Mouse (Mus musculus) testis, postnatal 14 days (tissue): ENCODE measurements around the gene Elmo1.

Experiments used
- DNase-seq: peaks from one replicate; pipeline ENCODE4 v3.0.0; 2021; ENCODE audit warnings: low spot score

Elmo1 gene

DNA sequence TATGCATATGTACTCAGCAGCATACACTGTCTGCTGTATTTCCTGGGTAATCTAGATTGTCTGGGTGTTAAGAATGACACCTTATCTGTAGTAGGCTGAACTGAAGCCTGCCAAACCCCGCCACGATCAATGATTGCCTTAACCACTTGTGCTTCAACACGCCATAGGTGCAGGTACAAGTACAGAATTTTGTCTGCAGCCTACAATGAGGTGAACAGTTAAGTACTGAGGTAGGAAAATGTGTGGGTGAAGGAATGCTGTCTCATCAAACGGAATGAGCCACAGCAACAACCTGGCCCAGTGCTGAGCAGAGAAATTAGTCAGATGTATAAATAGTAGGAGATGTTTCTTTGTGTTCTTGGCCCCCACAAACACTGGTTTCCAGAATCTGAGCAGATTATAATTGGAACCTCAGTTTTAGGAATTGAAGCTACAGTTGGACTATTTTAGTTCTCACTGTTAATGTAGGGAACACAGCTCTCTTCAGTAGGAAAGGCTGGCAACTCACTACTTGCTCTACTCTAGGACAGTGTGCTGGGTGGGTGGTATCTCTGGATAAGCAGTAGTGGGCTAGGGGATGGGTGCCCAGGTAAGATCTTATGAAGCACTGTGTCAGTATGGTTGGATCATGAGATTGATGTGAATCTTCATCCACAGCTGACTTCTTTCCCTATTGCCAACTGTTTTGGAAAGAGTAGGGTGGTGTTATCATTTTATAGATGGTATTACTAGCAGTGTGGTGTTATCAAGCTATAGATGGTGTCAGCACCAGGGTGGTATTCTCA lies 4.7 kb downstream of the Elmo1 start:
- no peak for DNase-seq

GRCm38 (mm10) chr13:20097006-20097617 lies 6.7 kb downstream of the Elmo1 start:
- DNase-seq, result no peak

DNA sequence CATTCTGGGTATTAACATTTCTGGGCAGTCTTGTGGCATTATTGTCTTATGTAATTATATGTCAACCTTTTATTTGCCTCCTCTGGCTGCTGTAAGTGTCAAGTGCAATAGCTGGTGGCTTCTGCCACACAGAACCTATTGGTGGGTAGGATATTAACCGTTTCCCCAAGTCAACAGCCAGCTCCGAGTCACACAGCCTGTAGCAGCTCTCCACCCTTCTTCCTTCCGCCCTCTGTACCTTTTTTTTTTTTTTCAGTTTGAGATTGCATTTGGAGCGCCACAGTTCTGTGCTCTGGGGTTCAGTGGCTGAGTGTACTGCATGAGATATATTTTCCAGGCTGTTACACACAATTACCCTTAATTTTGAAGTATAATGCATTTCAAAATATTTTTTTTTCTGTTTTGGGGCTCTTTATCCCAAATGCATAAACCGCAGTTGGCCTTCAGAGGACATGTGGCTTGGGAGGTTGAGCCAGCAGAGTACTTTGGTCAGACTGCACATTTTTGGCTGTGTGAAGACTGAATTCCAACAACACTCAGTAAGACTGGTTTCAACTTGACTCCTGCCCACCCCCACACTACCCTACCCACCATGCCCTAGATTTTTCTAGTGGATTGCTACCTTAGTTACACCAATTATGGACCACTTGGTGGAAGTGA lies 7.7 kb downstream of the Elmo1 start:
- no peak for DNase-seq

- no peak for DNase-seq
These were observed 8.2 kb downstream of the Elmo1 start for GRCm38 (mm10) chr13:20098594-20098965.

DNA sequence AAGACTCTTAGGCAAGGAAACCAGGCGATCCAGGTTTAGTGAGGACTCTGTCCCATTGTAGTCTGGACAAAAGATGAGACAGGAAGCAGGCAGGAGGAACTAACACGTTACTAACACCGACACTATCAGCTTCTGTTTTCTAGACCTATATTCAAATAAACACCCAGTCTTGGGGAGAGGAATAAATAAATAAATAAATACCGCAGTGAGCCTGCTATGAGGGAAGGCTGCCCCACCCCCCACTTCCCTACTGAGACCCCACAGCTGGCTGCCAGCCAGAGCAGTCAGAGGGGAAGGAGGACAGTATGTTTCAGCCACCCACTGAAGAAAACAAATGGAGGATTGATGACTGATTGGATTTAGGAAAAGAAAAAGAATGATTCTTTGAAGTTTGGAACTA lies 9.2 kb downstream of the Elmo1 start:
- no peak for DNase-seq

DNA sequence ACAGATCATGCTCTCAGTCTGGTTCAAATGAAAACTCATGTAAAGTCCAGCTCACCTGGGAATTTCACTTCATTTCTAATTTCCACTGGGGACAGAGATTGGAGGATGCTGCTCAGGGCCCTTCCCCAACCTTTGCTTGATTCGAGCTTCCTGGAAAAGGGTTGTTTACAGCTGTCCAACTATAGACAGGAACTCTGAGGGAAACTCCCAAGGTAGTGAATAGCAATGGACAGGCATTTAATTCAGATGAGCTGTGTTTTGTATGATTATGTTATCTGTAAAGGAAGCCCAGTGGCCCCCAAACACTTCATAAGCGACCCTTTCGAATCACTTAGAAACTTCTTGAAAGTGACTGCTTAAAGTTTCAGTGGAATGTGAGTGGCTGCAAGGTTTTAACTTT lies 10.0 kb downstream of the Elmo1 start:
- no peak for DNase-seq

GRCm38 (mm10) chr13:20101691-20102090 lies 11.3 kb downstream of the Elmo1 start:
- no peak for DNase-seq

GRCm38 (mm10) chr13:20104791-20105190 lies 14.4 kb downstream of the Elmo1 start:
- DNase-seq, result no peak

DNA sequence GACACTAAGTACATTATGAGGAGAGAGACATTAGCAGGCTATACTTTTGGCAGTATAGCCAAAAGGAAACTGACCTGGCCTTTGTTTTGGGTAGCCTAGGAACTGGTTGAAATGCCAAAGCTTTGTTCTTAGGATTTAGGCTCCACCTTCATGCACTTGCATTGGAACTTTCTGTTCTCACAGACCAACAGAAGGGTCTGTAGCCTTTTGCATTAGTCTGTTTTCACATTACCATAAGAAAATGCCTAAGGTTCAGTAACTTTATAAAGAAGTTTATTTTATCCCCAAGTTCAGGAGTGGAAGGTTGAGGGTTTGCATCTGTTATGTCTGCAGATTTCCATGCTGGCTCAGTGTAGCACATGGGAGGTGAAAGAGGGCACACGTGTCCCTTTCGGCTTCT lies 15.6 kb downstream of the Elmo1 start:
- no peak for DNase-seq

- DNase-seq, result no peak
These were observed 17.6 kb downstream of the Elmo1 start for GRCm38 (mm10) chr13:20107953-20108498.

DNA sequence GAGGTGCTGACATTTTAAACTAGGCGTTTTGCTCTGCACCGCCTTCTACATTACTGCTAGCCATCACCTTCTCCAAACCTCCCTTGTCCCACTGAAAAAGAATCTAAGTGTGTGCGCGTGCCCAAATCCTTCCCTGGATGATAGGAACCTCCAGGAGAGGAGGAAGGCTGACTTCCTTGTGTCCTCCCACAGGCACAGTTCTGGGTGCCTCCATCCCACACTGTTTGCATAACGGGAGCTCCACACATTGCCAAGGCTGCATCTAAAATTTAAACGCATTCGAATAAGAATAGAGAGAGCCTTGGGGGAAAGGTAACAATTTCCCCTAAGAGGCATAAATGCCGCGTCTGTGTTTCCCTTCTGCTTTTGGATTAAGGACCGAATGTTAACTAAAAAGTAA lies 18.6 kb downstream of the Elmo1 start:
- no peak for DNase-seq

DNA sequence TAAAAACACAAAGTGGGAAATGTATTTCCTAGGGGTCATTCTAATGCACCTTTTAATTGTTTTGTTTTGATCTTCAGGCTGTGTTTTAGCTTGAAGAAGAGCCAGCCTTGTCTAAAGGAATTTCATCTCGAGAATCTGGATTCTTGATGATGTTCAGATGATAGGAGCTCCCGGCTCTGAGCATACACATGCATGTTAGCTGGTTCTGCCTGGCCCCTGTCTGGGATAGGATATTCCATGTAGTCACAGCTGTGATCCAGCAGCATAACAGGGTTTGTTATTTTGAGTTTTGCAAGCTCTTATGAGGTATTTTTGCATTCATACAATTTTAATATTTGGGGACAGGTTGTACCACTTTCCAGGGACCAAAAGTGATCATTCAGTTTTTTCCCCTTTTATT lies 19.1 kb downstream of the Elmo1 start:
- no peak for DNase-seq

DNA sequence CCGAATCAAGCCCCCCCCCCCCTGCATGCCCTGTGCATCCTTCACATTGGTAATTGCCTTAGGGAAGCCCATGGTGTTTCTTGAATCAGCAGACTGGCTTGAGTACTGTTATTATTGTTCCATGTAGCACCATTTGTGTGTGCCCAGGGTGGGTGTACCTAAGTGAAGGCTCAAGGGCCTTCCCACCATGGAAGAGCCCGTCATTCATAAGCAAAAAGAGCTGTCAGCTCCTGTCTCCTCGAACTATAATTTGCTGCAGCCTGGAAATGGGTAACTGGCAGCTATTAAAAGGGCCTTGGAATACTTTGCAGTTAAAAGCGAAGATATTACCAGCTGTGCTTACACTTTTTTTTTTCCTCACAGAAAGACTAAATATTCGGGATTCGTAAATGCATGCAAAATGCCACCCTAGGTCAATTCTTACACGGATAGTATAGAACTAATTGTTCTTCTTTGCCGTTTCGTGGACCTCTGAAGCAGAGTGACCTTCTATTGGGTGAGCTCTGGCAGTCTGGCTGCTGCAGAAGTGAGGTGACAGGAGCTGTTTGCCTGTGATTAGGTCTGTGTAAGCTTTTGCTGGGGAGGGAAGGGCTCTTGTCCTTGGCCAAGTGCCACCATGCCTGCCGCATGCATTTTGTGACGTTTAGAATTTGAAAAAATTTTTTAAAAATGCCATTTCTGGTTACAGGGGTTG lies 19.7 kb downstream of the Elmo1 start:
- DNase-seq, result no peak

DNA sequence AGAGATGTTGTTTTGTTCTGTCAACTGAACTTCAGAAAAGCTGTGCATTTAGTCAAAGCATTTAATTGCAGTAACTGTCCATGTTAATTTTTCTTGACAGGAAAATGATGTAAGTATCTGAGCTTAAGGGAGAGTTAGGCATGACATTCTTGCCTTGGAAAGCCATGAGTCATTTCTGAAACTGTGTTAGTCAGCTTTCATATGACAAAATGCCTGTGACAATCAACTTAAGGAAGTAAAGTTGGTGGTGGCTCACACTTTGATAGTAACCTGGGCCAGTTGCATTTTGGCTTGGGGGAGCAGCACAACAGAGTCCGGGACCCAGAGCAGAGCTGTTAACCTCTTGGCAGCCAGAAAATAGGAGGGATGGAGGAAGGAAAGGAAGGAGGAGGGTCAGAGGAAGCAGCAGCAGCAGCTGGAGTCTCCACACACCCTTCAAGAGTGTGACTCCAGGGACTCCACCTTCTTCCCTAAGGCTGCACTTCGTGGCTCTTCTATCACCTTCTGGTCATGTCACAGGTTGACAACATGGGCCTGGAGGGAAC lies 20.9 kb downstream of the Elmo1 start:
- DNase-seq, result no peak

- DNase-seq, result no peak
These were observed 24.9 kb downstream of the Elmo1 start for GRCm38 (mm10) chr13:20115131-20115907.

DNA sequence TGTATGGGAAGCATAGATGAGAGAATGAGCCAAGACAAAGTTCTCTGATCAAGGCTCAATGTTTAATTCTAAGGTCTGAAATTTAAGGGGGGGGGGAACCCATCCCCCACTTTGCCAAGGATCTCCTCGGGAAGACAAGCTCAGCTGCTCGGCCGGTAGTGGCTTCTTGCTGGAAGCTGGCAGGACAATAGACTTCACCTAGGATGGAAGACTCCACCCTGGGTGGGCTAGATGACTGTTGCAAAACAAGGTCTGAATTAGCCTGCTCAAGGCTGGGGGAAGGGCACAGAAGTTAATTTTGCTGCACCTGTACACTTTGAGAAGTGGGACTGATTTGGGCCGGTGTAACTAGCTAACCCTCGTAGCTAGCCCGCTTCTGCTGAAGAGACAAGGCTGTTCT lies 25.6 kb downstream of the Elmo1 start:
- no peak for DNase-seq

- DNase-seq, result no peak
These were observed 26.6 kb downstream of the Elmo1 start for GRCm38 (mm10) chr13:20116868-20117510.

DNA sequence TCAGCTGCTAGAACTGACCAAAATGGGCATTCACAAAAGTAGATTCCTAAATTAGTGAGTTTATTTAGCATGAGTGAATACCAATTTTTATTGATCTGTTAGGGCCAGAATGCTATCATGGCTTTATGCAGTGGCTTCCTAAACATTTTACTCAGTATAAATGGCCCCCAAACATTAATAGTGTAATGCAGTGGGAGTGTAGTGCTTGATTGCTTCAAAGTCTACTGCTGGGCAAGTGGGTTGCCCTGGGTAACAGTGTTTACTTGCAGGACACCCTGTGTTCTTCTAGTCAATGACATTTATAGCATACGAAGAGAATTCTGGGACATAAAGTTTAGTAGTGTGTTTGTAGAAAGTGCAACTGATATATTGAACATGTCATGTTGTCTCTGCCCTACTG lies 27.3 kb downstream of the Elmo1 start:
- DNase-seq, result no peak

DNA sequence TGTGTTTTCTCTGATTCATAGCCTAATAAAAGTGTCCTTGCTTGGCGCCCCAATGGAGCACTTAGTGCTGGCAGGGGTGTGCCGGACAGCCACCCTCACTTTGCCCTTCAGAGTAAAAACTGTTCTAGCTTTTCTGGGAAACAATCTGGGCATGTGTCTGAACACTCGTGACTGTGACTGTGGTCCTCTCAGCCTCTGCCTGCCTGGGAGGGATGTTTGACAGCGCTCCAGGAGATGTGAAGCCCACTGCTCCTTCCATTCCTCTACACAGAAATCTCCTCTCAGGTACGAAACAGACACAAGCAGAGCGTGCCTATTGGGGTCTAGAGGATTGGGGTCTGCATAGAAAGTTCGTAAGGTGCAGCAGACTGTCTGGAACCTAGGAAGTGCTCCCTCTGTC lies 28.5 kb downstream of the Elmo1 start:
- DNase-seq, result no peak

DNA sequence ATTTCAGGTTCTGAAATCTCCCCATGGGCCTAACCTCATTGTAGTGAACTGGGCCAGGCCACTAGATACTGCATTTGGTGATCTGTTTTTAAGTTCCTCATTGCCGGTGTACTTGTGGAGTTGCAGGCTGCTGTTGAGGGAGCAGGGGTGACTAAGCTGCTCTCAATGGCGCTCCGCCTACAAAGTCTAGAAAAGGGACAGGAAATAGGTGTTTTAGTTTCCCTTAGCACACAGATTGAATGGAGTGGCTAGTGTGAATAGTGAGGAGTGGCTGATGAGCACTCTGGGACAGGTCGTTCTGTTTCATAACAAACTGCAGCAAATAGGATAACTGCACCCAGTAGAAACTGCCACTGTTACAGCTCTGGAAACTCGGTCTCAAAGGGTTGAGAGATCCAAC lies 30.3 kb downstream of the Elmo1 start:
- no peak for DNase-seq
